Mouse (Mus musculus): ENCODE measurements at regions not wholly inside any gene's neighbourhood (a gene's known extent, or its start where the extent isn't known, plus 50 kb on each side); places are given as distances from the start of the nearest gene placed in this dataset.

DNA sequence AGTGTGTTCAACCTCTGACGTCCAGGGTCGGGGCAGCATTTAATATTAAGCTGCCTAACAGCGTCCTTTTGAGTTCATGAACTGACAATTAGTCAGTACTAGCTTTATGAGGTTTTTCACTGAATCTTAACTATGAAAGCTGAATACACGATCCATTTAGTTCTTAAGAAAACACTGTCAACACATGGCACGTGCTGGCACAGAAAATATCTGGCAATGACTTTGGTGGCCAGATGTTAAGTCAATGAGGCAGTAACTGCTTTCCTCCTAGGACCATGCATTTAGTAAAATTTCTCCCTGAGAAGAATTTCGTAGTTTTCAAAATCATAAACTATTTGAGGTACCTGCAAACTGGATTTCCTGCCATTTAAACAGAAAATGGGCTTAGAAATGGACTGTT lies 191.4 kb upstream of the Sox2 start:
- peak in 1 of 2 experiments; percentile 25 for DNase-seq

- DNase-seq: no peak
Measured at GRCm38 (mm10) chr3:34457821-34458220, 192.4 kb upstream of the Sox2 start.

DNA sequence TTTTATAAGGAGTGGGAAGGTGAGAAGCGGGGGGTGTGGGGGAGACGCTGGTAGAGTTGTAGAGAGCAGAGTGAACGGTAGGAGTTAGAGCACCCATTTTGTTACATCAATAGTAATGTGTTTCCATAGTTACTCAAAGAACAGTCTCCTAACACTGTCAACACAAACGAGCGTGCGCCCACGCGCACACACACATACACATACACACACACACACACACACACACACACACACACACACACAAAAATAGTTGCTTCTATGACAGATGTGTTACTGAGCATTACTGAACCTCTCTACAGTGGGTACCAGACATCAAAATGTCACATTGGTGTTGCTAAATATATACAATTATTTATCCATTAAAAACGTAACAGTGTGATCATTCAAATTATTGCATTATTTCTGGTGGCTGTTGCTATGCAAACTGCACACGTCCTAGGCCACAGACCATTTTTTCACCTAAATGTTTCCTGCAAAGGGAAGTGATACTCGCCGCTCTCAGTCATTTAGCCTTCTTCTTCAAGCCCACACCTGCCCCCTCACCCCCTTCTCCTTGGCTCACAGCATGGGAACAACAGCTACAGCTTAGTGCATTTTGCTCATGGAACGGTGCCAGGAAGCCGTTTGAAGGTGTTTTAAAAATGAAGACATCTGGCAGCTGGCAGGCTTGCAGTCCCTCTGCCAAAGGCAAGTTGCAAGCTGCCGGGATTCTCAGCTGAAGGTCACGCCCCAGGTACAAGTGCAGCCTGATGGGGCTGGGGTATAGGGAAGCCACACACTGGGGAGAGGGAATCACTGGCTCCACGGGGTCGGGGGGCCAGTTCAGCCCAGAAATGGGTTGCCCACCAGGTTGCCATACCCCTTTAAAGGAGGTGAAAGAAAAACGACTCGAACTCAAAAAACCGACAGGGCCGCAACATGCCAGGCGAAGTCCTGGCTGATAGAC lies 193.4 kb upstream of the Sox2 start:
- DNase-seq: peak in 1 of 2 experiments; percentile 56

GRCm38 (mm10) chr3:34454026-34454624 lies 196.1 kb upstream of the Sox2 start:
- DNase-seq: no peak

DNA sequence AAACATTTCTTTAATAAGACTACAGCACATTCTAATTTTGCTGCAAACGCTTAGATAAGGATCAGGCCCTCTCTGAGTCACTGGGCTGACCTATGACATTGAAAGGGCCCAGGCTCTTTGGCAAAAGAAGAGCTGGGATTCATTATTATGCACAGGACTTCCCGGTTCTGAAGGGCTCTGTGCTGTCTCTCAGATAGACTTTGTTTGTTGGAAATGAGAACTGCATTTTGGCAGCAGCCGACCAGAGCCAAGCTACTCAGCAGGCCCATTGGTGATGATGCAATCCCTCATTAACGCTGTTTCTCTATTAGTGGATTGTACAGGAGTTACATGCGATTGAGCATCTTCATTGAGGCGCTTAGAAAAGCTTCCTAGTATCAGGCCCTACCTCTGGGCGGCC lies 204.9 kb upstream of the Sox2 start:
- DNase-seq: peak; percentile 16 to 37

DNA sequence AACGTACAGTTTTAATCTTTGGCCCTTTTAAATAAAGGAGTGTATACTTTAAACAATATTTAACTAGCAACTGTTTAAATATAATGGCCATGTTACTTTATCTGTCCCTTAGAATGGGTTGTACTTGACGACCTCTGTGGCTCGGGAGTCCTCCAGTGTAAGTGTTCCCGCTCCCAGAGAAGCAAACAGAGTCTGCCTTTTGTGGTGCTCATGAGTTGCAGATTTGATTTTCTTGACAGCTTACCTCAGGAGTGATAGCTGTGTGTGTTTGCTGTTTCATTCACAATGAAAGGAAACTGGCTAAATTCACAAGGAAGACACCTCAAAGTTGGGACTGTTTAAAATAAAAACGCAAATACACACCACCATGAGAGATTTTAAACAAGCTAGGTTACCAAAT lies 205.4 kb upstream of the Sox2 start:
- DNase-seq: no peak

DNA sequence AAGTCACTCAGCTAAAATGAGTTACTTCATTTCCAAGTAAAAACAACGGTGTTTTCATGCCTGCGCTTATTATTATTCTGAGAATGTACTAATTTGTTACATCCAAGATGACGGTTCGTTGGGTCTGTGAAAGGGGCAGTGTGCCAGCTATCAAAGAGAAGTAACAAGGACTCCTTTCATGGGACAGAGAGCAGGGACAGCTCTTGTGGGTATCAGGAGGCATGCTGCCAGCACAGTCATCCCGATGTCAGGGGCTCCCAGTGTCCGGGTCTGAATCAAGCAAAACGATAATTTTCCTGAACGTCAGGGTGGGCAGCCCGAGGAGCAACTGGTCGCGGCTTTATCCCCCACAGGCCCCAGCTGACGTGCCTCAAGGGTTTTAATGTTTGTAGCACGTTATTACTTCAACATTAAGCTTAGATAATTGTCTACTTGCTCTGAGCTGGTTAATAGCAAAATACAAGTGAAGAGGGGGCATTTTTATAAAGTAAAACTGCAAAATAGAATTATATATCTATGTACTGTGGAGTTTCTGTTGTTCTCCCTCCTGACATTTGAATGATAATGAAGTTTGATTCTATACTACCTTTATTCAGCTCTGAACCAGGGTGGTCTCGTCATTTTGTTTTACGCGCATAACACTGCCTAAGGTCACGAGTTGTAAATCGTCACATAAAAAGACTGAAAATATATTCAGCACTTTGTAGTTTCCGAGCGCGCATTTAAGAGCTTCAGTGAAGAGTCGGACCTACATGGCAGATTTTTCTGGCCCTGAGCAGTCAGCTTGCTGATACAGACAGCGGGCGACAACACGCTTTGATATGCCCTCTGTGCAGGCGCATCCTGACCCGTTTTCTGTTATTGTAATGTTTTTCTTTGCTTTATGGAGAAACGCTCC lies 206.2 kb upstream of the Sox2 start:
- peak; percentile 56 to 65 for DNase-seq

DNA sequence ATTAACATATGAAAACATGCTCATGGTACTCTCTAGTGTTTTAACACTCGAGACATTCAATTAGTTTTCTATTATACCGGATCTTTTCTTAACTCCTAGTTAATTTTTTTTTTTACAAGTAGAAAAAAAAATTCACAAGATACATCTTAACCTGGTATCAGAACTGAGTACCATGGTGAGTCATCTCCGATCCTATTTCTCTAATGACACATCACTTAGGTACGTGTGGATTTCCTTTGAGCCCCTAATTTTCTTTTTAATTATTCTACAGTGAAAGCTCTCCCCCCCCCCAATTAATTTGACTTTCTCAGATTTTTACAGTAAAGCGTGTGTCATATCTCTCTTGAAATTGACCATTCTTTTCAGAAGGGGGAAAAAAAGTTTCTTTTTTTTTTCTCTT lies 206.9 kb upstream of the Sox2 start:
- DNase-seq: no peak

DNA sequence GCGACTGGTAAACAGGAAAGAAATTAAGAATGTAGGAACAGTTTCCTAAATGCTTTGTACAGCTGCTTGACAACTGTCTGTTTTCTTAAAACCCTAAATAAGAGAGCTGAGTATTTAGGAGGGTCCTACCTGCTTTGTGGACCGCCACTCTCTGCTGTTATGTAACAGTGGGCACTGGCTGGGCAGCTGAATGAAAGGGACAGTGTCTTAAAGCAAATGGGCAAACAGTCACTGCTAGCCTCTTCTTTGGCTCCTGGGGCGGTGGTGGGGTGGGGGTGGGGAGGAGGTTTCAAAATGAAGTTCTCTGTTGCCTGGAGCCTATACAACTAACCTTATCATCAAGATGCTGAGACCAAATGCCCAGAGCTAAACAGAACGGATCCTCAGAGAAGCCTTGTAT lies 208.4 kb upstream of the Sox2 start:
- DNase-seq: no peak

GRCm38 (mm10) chr3:34441266-34441665 lies 208.9 kb upstream of the Sox2 start:
- DNase-seq: no peak

- no peak for DNase-seq
Measured at GRCm38 (mm10) chr3:34434901-34435300, 215.3 kb upstream of the Sox2 start.

DNA sequence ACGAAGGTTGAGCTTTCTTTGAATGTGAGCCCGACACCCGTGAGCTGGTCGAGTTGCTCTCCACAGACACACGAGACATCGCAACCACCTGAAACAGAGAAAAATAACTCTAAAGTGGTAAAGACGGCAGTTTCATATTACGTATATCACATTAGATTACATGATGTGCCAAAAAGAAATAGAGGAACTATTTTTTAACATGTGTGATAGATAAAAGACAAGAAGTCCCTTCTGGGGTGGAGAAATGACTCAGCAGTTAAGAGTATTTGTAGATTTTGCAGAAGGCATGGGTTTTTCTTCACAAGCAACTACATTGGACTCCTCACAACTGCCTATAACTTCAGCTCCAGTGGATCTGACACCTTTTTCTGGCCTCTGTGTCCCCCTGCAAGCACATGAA lies 222.2 kb upstream of the Sox2 start:
- DNase-seq: no peak

DNA sequence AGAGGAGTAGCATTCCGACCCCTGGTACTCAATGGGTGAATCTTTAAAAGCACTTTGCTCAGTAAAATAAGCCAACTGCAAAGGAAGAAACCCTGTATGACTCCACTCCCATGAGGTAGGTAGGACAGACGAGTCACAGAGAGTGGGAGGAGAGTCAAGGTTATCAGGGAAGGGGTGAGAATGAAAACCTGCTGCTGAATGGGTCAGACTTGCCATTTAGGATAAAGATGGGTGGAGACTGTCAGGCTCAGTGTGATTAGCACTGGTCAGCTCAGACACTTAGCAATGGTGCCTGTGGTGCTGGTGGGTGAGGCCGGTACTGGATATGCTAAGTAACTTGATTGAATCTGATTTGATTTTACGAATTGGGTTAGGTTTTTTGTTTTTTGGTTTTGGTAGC lies 222.7 kb upstream of the Sox2 start:
- DNase-seq: no peak

GRCm38 (mm10) chr3:34426955-34427354 lies 223.2 kb upstream of the Sox2 start:
- DNase-seq: no peak

DNA sequence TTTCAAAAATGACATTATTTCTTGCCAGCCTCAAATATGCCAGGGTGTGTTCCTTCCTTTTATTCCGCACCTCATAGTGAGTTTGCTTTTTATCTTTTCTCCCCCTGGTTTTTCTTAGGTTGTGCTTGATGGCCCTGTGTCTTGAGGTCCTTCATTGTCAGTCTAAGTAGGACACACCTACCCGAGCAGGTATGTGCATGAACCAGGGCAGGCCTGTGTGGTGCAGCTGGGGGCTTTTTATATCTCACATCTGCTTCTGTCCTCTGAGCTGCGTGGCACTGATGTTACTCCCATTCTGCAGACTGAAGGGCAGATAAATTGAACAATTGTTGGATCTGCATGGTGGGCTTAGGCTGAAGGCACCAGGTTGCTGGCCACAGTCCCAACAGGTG lies 238.3 kb upstream of the Sox2 start:
- no peak for DNase-seq

DNA sequence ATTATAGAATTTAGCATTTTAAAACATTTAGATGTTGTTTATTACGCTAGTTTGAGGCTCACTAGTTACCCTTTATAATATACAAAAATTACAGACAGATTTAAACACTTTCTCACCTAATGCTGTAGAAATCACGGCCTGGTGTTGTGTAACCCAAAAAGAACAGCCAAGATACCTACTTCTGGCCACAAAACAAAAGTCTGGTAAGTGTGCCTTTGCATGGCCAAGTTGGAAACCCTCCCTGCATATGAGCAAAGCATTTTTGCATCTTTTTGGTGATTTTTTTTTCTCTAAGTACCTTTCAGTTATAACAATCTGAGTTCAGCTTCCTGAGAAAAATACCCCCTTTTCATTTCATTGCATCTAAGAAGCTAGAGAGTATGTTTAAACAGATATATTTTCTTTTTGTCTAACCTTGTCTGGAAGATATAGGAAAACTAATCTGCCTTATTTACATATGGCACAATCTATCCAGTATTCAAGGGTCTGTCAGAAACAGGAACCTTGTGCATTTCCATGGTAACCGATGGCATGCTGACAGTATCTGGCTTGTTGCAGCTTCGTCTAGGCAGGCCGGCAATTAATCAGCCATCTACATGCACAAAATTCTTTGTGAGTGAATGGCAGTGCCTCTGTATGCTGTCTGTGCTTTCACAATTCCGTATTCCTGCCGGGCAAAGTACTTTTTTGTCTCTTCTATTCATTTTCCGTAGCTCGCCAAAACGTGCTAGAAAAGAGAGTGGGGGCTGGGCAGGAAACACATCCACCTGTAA lies 238.9 kb upstream of the Sox2 start:
- DNase-seq: peak; percentile 44 to 48

DNA sequence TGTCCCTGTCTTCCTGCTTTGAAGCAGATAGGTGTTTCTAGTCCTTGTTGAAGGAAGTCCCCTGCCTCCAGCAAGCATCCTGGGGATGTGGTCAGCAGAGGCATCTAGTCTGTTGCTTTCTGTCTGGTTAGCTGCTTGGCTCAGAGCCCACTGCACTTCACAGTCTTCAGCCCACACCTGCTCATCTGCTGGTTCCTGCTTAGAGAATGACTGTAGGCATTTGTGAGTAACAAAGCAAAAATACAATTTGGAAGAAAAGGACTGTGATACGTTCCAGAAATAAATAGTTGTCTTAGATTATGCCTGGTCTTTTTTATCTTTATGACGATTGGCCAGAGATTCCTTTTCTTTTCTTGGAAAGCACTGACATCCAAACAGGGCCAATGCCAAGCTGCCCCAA lies 246.6 kb upstream of the Sox2 start:
- DNase-seq: no peak

- no peak for DNase-seq
Measured at GRCm38 (mm10) chr3:34391275-34391674, 258.9 kb upstream of the Sox2 start.

- peak in 1 of 2 experiments; percentile 7 for DNase-seq
Measured at GRCm38 (mm10) chr3:34384965-34385505, 265.2 kb upstream of the Sox2 start.

- DNase-seq: no peak
Measured at GRCm38 (mm10) chr3:34377913-34378312, 272.3 kb upstream of the Sox2 start.

DNA sequence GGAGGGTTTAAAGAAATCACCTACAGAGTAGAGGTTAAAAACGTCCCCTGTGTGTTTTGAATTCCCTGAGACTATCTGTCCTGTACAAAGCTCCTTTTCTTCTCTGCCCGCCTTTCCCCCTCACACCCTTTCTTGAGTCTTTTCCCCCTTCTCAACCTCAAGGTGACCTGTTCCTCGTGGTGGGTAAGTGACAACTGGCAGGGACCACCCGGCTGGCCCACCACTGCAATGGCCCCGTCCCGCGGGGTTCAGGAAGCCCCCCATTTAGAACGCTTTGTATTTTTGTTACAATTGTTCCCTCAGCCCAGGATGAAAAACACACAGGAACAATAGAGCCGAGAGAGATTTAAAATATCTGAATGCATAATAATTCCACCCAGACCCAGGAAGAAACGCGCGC lies 272.9 kb upstream of the Sox2 start:
- no peak for DNase-seq

DNA sequence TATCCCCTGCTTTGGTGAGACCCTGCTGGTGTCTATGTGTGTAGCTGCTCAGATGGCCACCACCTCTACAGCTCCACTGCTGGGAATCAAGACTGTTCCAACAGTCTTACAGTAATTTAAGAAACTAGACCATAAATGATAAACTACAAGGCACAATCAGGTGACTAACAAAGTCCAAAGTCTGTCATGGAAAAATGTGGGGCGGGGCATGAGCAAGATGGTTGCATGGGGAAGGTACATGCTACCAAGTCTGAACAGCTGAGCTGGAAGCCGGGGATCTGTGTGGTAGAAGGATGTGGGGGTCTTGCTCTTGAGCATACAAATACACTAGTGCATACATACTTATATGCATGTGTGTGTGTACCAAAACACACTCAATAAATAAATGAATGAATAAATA lies 278.8 kb upstream of the Sox2 start:
- no peak for DNase-seq
